Mouse (Mus musculus) myocyte (in vitro differentiated cells): ENCODE measurements around the gene Neu4. TPM values are rescaled to one million over a fixed set of nuclear protein-coding genes. Genes with fewer than 3 reads are reported as not detected.
"Not testable (repeated sequence)": the region's sequence is repeated elsewhere in the genome, so short reads cannot be mapped to it uniquely, and the experiment has no call there.

ENCODE experiments used
- H3K27me3 ChIP-seq: one replicate; pipeline ENCODE4 v1.6.1; 2011; ENCODE audit not compliant: control insufficient read depth, insufficient read depth, insufficient read length
- H3K36me3 ChIP-seq: one replicate; pipeline ENCODE4 v1.6.1; 2011; ENCODE audit not compliant: control insufficient read depth, insufficient read depth
- H3K4me2 ChIP-seq: one replicate; pipeline ENCODE4 v1.6.1; 2011; ENCODE audit warnings: low read depth, control low read depth
- H3K4me3 ChIP-seq: one replicate; pipeline ENCODE4 v1.5.1; 2011; ENCODE audit warnings: mild to moderate bottlenecking, control low read depth, moderate library complexity
- H3K79me2 ChIP-seq: one replicate; pipeline ENCODE4 v1.6.1; 2011; ENCODE audit not compliant: control insufficient read depth, insufficient read depth
- H3ac ChIP-seq: one replicate; pipeline ENCODE4 v1.6.1; 2011; ENCODE audit not compliant: control insufficient read depth, insufficient read length
- CEBPB ChIP-seq: IDR thresholded peaks from 2 replicates; pipeline ENCODE4 v1.6.1; 2011; ENCODE audit warnings: mild to moderate bottlenecking, moderate library complexity; ENCODE audit not compliant: poor library complexity, insufficient read depth, severe bottlenecking
- E2F4 ChIP-seq: IDR thresholded peaks from one replicate; pipeline ENCODE4 v1.6.1; 2011; ENCODE audit warnings: mild to moderate bottlenecking, control low read depth, moderate library complexity; ENCODE audit not compliant: insufficient read depth
- MAX ChIP-seq: IDR thresholded peaks from one replicate; pipeline ENCODE4 v1.6.1; 2011; ENCODE audit warnings: low read depth, mild to moderate bottlenecking, control low read depth
- MYOD1 ChIP-seq, 3 experiments: IDR thresholded peaks; one replicate each; pipeline ENCODE4 v1.6.1; 2011; ENCODE audit warnings: control low read depth in 2 of 3, low read depth in 2 of 3, mild to moderate bottlenecking in 2 of 3, moderate library complexity in 1 of 3; ENCODE audit not compliant: insufficient read length in 2 of 3, control insufficient read depth in 1 of 3
- MYOG ChIP-seq, 3 experiments: IDR thresholded peaks; one replicate each; pipeline ENCODE4 v1.6.1; 2011; ENCODE audit warnings: control low read depth in 2 of 3, low read depth in 2 of 3, mild to moderate bottlenecking in 2 of 3; ENCODE audit not compliant: insufficient read length in 2 of 3, control insufficient read depth in 1 of 3, insufficient read depth in 1 of 3
- POLR2A ChIP-seq: IDR thresholded peaks from one replicate; pipeline ENCODE4 v1.6.1; 2011; ENCODE audit warnings: low read depth, mild to moderate bottlenecking, control low read depth, moderate library complexity; ENCODE audit not compliant: insufficient read length
- POLR2AphosphoS2 ChIP-seq: IDR thresholded peaks from one replicate; pipeline ENCODE4 v1.6.1; 2011; ENCODE audit warnings: low read depth, control low read depth; ENCODE audit not compliant: insufficient read length
- REST ChIP-seq: IDR thresholded peaks from one replicate; pipeline ENCODE4 v1.6.1; 2011; ENCODE audit warnings: mild to moderate bottlenecking, control low read depth, moderate library complexity; ENCODE audit not compliant: insufficient read depth, insufficient read length
- SRF ChIP-seq: IDR thresholded peaks from one replicate; pipeline ENCODE4 v1.6.1; 2011; ENCODE audit warnings: low read depth; ENCODE audit not compliant: control insufficient read depth, insufficient read length
- TCF12 ChIP-seq: IDR thresholded peaks from one replicate; pipeline ENCODE4 v1.6.1; 2011; ENCODE audit warnings: mild to moderate bottlenecking, control low read depth; ENCODE audit not compliant: poor library complexity, insufficient read depth, severe bottlenecking
- TCF3 ChIP-seq: IDR thresholded peaks from one replicate; pipeline ENCODE4 v1.6.1; 2011; ENCODE audit warnings: low read depth, control low read depth; ENCODE audit not compliant: insufficient read length
- USF1 ChIP-seq: IDR thresholded peaks from one replicate; pipeline ENCODE4 v1.6.1; 2011; ENCODE audit warnings: low read depth, mild to moderate bottlenecking, control low read depth, moderate library complexity
- polyA plus RNA-seq: library from polyadenylated mRNA; unstranded; fragments of >200 nt; fragmentation: generic; extraction: Trizol; gene quantifications from one replicate; pipeline ENCODE4 v1.2.1, GENCODE M21; 2012; ENCODE audit warnings: missing spikeins

Gene Neu4
- polyA plus RNA-seq, 1 experiment = not detected

- not testable (repeated sequence) for H3K4me2 ChIP-seq, H3K4me3 ChIP-seq, H3ac ChIP-seq, H3K36me3 ChIP-seq, H3K27me3 ChIP-seq, H3K79me2 ChIP-seq
Measured at GRCm38 (mm10) chr1:93991491-93991890, 28.8 kb upstream of the Neu4 start.

- Histone ChIP-seq H3K36me3 (no peaks in the 10 kb centered on the region), H3K27me3 (peaks cover 5% of the 10 kb centered on the region), H3K79me2 (no peaks in the 10 kb centered on the region), H3K4me2 (no peak overlapping the region), H3ac (no peak overlapping the region), H3K4me3 (no peak overlapping the region)
- TF ChIP-seq USF1 (no peak), MYOG (IDR thresholded peaks at IDR 0.05; ENCODE audit: control insufficient read depth in 1 of 3, insufficient read depth in 1 of 3, insufficient read length in 2 of 3, low read depth in 2 of 3) (no peak), MAX (no peak), POLR2AphosphoS2 (no peak), MYOD1 (IDR thresholded peaks at IDR 0.05; ENCODE audit: control insufficient read depth in 1 of 3, insufficient read length in 2 of 3, low read depth in 2 of 3) (no peak)
Measured at GRCm38 (mm10) chr1:94001023-94001422, 19.2 kb upstream of the Neu4 start.

- not testable (repeated sequence) for H3K79me2 ChIP-seq, H3K4me3 ChIP-seq, H3K36me3 ChIP-seq, H3ac ChIP-seq, H3K4me2 ChIP-seq, H3K27me3 ChIP-seq
Measured at GRCm38 (mm10) chr1:94005954-94006506, 14.2 kb upstream of the Neu4 start.

GRCm38 (mm10) chr1:94008826-94009225 is 11.4 kb upstream of the Neu4 start:
- not testable (repeated sequence) for H3K36me3 ChIP-seq, H3K79me2 ChIP-seq, H3K4me3 ChIP-seq, H3ac ChIP-seq, H3K4me2 ChIP-seq, H3K27me3 ChIP-seq

DNA sequence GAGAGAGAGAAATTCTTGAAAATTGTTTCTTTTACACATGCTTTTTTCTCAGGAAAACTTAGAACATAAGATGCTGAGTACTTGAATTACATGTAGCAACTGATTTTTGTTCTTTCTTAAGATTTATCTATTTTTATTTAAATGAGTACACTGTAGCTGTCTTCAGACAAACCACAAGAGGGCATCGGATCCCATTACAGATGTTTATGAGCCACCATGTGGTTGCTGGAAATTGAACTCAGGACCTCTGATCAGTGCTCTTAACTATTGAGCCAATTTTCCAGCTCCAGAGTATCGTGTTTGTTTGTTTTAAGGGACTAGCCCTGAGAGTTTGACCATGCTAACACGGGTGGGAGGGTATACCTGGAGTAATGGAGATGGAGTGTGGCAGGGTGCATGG is 8.6 kb upstream of the Neu4 start:
- no peaks in the 10 kb centered on the region for H3K36me3 ChIP-seq
- TF ChIP-seq USF1 = no peak
- no peak for TF ChIP-seq CEBPB
- TF ChIP-seq POLR2A = no peak
- no peak overlapping the region for H3K4me3 ChIP-seq
- H3ac ChIP-seq = no peak overlapping the region
- H3K79me2 ChIP-seq = no peaks in the 10 kb centered on the region
- peaks cover 7% of the 10 kb centered on the region for H3K27me3 ChIP-seq
- no peak overlapping the region for H3K4me2 ChIP-seq

DNA sequence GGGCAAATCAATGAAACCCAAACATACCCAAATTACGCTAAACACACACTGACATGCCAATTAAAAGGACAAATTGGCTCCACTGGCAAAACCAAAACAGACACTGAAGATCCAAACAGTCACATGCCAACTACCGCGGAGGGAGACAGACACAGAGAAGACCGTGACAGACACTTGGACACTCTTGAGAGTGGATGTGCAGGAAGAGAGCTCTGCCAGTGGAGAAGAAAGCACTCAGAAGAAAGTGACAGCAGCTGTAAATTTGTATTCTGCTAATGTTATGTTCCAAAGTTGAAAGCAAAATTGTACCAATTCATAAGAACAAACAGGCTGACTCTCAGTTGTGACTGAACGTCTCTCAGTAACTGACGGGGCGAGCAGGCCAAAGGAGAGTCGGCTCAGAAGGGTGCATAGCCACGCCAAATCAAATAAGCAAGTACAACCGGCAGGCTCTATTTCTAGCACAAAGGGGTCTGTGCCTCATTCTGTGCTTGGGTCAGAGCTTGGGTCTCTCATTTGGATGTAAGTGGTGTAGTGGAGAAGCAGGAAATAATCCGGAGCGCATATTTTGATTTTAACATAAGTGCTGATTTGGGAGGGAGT is 7.4 kb downstream of the Neu4 start:
- peaks cover 33% of the 10 kb centered on the region for H3K27me3 ChIP-seq
- no peaks in the 10 kb centered on the region for H3K79me2 ChIP-seq
- TF ChIP-seq MYOD1 (IDR thresholded peaks at IDR 0.05; ENCODE audit: control insufficient read depth in 1 of 3, insufficient read length in 2 of 3, low read depth in 2 of 3) (no peak), MYOG (IDR thresholded peaks at IDR 0.05; ENCODE audit: control insufficient read depth in 1 of 3, insufficient read depth in 1 of 3, insufficient read length in 2 of 3, low read depth in 2 of 3) (no peak), MAX (no peak), E2F4 (no peak)
- no peak overlapping the region for H3K4me3 ChIP-seq
- no peak overlapping the region for H3ac ChIP-seq
- no peaks in the 10 kb centered on the region for H3K36me3 ChIP-seq
- H3K4me2 ChIP-seq = no peak overlapping the region

DNA sequence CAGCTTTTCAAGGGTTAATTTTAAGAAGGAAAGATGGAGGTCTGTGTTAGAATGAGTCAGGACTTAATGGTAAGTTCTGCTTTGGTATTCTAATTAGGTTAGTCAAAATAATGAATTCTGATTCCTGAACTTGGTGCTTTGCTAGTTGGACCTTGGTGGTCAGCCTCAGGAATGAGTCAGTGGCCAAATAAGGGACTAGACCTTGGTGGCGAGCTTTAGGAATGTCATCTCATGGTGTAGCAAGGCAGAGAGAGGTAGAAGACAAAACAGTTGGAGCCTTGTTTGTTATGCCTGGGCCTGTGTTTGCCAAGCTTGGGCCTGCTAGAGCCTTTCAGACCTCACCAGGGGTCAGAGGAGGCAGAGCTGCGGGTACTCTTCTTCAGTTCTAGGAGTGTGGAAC is 8.5 kb downstream of the Neu4 start:
- Histone ChIP-seq H3K4me3 (no peak overlapping the region), H3K79me2 (no peaks in the 10 kb centered on the region), H3K4me2 (no peak overlapping the region), H3K27me3 (peaks cover 26% of the 10 kb centered on the region), H3K36me3 (no peaks in the 10 kb centered on the region), H3ac (no peak overlapping the region)
- TF ChIP-seq MYOD1 (IDR thresholded peaks at IDR 0.05; ENCODE audit: control insufficient read depth in 1 of 3, insufficient read length in 2 of 3, low read depth in 2 of 3) (no peak), USF1 (no peak), MAX (no peak), MYOG (IDR thresholded peaks at IDR 0.05; ENCODE audit: control insufficient read depth in 1 of 3, insufficient read depth in 1 of 3, insufficient read length in 2 of 3, low read depth in 2 of 3) (no peak), CEBPB (no peak), REST (no peak), POLR2AphosphoS2 (no peak), TCF3 (no peak), E2F4 (no peak), POLR2A (no peak), TCF12 (no peak), SRF (no peak)
